Mouse (Mus musculus): ENCODE data around the gene Atp6v1e1.
"Not testable (repeated sequence)": the region's sequence is repeated elsewhere in the genome, so short reads cannot be mapped to it uniquely, and the experiment has no call there.

Gene Atp6v1e1

GRCm38 (mm10) chr6:120819294-120819693 is 3.3 kb downstream of the Atp6v1e1 start:
- no peak for DNase-seq

- not testable (repeated sequence) for DNase-seq
These were observed 10.6 kb downstream of the Atp6v1e1 start for GRCm38 (mm10) chr6:120811999-120812398.

- no peak for DNase-seq
These were observed 14.9 kb downstream of the Atp6v1e1 start for GRCm38 (mm10) chr6:120807738-120808081.

- no peak for DNase-seq
These were observed 15.4 kb downstream of the Atp6v1e1 start for GRCm38 (mm10) chr6:120806999-120807737.

GRCm38 (mm10) chr6:120799581-120800041 is 23.0 kb downstream of the Atp6v1e1 start:
- no peak for DNase-seq

- DNase-seq = no peak
These were observed 23.7 kb downstream of the Atp6v1e1 start for GRCm38 (mm10) chr6:120798905-120799304.

GRCm38 (mm10) chr6:120798019-120798418 is 24.6 kb downstream of the Atp6v1e1 start:
- no peak for DNase-seq

- DNase-seq = no peak
These were observed 26.5 kb downstream of the Atp6v1e1 start for GRCm38 (mm10) chr6:120796111-120796510.

- DNase-seq = no peak
These were observed 27.0 kb downstream of the Atp6v1e1 start for GRCm38 (mm10) chr6:120795422-120796086.

GRCm38 (mm10) chr6:120792947-120793346 is 29.6 kb downstream of the Atp6v1e1 start:
- no peak for DNase-seq

DNA sequence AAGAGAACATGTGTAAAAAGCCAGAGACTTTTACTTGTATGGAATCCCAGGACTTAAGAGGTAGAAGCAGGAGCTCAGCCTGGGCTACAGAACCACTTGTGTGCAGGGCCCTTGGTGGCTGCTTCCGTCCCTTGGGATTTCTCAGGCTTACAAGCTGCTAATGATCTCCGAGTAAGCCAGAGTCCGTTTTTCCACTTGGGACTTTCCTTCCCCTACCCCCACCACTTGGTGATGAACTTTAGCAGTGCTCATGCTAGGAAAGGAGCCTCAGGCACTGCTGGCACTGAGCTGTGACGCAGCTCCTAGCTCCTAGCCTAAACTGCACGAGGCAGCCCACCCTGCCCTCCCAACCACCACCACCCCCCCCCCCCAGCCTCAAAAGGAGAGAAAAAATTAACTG is 31.9 kb downstream of the Atp6v1e1 start:
- no peak for DNase-seq

DNA sequence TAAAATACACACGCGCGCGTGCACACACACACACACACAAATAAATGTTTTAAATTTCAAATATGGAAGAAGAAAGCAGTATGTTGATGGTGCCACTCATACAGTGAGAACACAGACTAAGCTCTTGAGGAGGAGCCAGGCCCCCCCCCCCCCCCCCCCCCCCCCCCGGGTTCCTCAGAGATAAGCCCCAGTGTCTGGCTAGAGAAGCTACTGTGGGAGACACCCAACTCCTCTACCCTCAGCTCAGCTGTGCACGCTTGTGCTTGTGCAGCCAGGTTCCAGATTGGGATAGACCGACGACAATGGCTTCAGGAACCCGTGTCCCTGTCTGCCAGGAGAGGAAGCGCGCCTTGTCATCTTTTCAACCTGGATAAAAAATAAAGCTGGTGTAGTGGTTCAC is 32.4 kb downstream of the Atp6v1e1 start:
- no peak for DNase-seq

GRCm38 (mm10) chr6:120788904-120789303 is 33.7 kb downstream of the Atp6v1e1 start:
- no peak for DNase-seq

DNA sequence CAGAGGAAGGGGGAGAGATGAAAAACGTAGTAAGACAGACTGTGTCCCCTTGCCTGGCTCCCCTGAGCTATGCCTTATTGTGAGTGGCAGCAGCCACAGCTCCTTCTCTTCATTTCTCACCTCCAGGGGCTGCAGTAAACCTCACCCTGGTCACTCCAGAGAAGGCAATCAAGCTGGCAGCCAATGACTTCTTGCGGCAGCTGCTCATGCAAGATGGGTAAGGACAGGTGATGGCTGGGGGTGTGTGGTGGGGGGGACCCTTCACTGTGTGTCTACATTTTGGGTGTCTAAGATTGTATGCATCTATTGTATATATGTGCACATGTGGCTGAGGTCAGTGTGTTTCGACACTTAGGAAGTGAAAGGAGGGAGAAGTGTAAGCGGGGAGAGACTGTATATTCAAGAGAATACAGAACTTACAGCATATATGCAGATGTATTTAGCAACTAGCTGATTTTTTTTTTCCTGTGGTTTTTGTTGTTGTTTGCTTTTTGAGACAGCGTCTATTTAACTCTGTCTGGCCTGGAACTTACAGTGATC is 34.5 kb downstream of the Atp6v1e1 start:
- DNase-seq = no peak

DNA sequence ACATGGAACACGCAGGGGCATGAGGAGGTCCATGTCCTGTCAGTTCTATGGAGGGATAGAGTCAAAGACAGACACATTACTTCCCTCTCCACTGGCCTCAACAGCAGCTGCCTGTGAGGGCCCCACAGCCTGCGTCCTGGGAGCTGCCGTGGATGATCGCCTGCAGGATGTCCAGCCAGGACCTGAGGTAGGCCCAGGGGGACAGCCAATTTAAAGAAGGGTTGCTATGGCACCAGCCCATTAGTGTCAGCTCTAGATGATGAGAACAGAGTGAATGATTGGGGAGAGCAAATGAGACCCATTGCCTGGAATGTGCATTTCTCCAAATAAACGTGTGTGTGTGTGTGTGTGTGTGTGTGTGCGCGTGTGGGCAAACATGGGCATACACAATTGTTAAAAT is 38.2 kb downstream of the Atp6v1e1 start:
- no peak for DNase-seq

GRCm38 (mm10) chr6:120782948-120783347 is 39.6 kb downstream of the Atp6v1e1 start:
- no peak for DNase-seq

DNA sequence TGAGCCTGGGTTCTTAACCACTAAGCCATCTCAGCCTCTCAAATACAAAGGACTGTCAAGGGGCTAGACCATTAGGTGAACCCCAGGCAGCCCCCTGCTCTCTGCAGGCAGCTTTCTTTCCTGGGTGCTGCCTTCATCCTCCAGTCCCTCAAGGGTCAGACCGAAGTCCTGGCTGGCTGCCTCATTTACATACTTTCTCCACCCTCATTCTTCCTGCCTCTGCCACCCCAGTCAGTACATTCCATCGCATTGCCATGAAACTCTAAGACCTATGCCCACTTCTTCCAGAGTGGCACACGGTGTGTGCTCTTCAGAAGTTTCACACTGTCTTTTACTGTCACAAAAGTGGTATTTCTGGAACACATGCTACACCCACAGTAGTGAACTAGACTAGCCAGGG is 44.4 kb downstream of the Atp6v1e1 start:
- DNase-seq = no peak

DNA sequence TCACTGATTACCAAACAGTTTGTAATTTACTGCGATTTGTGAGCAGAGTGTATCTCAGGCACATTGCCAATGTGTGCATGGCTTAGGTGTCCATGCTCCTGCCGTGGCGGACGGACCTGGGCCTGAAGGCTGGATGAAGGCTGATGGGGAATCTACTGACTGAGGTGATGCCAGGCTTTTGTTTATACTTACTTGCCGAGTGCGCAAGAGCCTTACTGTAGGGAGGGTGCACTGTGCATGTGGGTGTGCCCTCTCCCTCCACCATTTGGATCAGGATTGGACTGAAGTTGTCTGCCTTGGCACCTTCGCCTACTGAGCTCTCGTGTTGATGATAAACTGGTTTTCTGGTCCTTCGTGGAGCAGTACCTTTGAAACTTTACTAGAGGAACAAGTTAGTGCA is 45.1 kb downstream of the Atp6v1e1 start:
- DNase-seq = no peak

DNA sequence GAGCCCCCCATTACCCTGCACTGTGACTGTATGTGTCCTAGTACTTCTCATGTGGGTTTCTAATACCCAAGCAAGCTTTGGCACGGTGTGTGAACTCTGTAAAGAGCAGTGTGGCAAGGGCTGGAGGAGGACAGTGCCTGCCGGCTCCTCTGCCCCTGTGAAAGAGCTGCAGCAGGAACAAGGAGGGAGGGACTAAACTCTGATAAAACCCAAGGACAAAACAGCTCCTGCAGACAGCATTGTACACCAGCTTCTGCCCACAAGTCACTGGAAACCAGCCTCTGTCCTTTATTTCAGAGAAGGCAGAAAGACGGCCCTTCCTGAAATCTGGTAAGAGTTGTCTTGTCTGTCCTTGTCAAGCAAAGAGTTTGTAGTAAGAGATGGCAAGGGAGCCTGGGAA is 46.3 kb downstream of the Atp6v1e1 start:
- DNase-seq = no peak

GRCm38 (mm10) chr6:120773763-120774162 is 48.8 kb downstream of the Atp6v1e1 start:
- DNase-seq = no peak

DNA sequence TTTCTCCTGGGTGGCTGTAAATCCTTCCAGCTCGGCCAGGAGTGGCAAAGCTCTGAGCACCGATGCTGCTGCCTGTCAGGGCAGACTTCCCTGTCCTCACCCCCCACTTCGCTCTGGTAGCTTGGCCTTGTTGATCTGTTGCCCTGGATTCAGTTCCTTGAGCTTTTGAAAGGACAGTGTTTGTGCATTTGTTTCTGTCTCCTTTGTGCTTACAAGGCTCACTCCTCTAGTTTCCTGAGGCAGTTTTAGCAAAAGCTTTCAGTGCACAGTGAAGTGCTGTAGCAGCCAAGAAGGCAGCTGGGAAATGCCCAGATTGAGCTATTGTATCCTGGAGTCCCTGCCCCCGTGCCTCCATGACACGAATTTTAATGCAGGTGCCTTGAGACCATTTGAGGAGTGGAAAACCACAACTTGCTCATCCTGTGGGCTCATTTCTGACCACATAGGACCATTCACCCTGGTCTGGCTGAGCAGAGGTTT is 49.4 kb downstream of the Atp6v1e1 start, which contains the start of gene Slc25a18:
TSS of gene Slc25a18 (plus strand) at position 430 of the 480 bp plus-strand sequence.
- no peak for DNase-seq

DNA sequence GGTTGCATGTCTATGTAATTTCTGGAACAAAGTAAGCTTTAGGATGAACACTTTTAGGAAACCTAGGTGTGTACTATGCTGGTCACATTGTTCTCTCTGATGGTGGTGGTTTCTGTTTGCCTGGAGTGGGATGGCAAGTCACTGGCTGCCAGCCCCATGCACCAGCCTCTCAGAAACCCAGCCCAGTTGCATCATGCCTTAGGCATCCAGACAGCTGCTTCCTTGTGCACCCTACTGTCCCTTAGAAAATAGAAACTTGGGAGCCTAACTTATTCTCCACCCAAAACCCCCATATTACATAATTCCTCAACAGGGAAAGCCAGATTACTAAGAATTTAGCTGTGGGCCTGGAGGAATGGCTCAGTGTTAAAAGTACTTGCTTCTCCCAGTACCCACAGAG is 50.6 kb downstream of the Atp6v1e1 start:
- no peak for DNase-seq

DNA sequence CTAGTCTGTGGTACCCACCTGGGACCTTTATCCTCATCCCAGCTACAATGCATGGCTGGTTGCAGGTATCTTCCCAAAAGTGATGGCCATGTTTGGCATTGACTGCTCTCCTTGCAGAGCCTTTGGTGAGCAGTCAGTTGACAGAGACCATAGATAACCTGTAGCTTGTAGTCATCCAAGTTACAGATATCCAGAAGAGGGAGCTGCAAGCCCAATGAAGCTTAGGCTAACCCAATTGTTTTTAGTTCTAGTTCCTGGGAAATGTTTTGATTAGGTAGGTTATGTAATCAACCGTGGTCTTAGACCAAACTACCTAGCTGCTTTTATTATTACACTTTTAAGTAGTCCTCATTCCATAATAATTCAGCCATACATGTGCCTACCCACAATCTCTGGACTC is 51.2 kb downstream of the Atp6v1e1 start:
- DNase-seq = no peak

GRCm38 (mm10) chr6:120769972-120770371 is 52.6 kb downstream of the Atp6v1e1 start:
- no peak for DNase-seq
